Mouse (Mus musculus): ENCODE measurements at regions not wholly inside any gene's neighbourhood (a gene's known extent, or its start where the extent isn't known, plus 50 kb on each side); places are given as distances from the start of the nearest gene placed in this dataset.

- TF ChIP-seq CTCF (IDR thresholded peaks at IDR 0.05; ENCODE audit: insufficient read depth, low read length) (no peak), POLR2A (IDR thresholded peaks at IDR 0.05; ENCODE audit: borderline replicate concordance, extremely low read depth, low read depth, low read length) (no peak)
These were observed 518.1 kb upstream of the Clint1 start for GRCm38 (mm10) chr11:45333756-45334155.

All from lung, adult 2 months (tissue).